Mouse (Mus musculus): ENCODE results near the gene Wwc2. TPM values are rescaled to one million over a fixed set of nuclear protein-coding genes. Genes with fewer than 3 reads are reported as not detected.
A peak's percentile ranks its signal among the peaks of the same experiment; 100 is the strongest.

Gene Wwc2
- polyA plus RNA-seq, 1 experiment from 2014 or later = 1.8 TPM

DNA sequence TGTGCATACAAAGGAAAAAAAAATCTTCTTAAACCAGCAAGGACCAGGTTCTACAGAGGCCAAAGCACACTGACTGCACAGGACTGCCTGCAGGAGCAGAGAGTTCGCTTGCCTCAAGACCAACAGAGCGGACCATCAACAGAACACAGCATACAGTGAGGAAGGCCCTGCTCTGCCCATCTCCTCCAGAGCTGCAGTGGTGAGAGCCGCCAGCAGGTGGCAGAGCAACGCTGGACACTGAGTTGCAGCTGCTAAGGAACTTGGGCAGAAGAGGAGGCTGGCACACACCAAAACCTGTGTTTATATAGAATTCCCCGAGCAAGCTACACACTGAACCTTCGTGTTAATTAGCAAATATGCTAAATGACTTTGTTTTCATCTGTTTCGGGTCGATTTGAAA, 123.7 kb downstream of the Wwc2 start:
- peaks cover 11% of the 10 kb centered on the region for H3K36me3 ChIP-seq (replicated peaks; ENCODE audit: insufficient read depth, low read length)
- H3K27me3 ChIP-seq (ENCODE audit: insufficient read depth, low read length) = no peaks in the 10 kb centered on the region
- H3K4me2 ChIP-seq (ENCODE audit: low read depth, low read length) = no peak overlapping the region
- ATAC-seq (0 out of 2 replicates have a peak, but pooled peaks have one; percentile 48), DNase-seq (peak; percentile 83)
- no peak overlapping the region for H3K9ac ChIP-seq (replicated peaks)
- H3K9me3 ChIP-seq (ENCODE audit: low read length) = no peaks in the 10 kb centered on the region
- 27% methylated on average over 8 of the region's 8 CpGs for WGBS (ENCODE audit: insufficient replicate concordance)
- no peak overlapping the region for H3K4me3 ChIP-seq (ENCODE audit: low read depth, low read length)
- peak; percentile 93 for TF ChIP-seq CTCF (IDR thresholded peaks at IDR 0.05; ENCODE audit: low read depth)
- no peak for TF ChIP-seq EP300 (IDR thresholded peaks at IDR 0.05; ENCODE audit: low read depth)
- H3K4me1 ChIP-seq (ENCODE audit: insufficient read depth) = no peaks in the 10 kb centered on the region
- H3K27ac ChIP-seq (ENCODE audit: low read depth) = no peak overlapping the region

DNA sequence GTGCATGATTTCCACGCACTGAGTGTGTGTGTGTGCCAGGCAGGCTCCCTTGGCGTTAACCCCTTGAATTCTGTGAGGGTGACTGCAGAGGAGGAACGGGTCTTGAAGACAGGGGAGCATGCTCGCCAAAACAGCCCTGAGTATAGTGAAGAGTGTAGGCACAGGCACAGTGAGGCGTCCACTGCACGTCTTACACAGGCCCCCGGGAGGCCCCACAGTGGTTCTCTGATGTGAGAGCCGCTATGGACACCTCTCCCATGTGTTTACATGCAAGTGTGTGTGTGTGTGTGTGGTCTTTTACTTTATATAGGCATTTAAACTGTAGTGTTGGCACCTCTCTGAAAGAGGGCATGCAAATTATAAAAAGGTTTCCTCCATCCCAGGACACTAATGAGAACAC, 124.2 kb downstream of the Wwc2 start:
- H3K9ac ChIP-seq (replicated peaks) = no peak overlapping the region
- ATAC-seq (no peak), DNase-seq (no peak)
- 75% methylated on average over 8 of the region's 8 CpGs for WGBS (ENCODE audit: insufficient replicate concordance)
- no peaks in the 10 kb centered on the region for H3K4me1 ChIP-seq (ENCODE audit: insufficient read depth)
- H3K4me2 ChIP-seq (ENCODE audit: low read depth, low read length) = no peak overlapping the region
- H3K27me3 ChIP-seq (ENCODE audit: insufficient read depth, low read length) = no peaks in the 10 kb centered on the region
- no peaks in the 10 kb centered on the region for H3K9me3 ChIP-seq (ENCODE audit: low read length)
- H3K36me3 ChIP-seq (replicated peaks; ENCODE audit: insufficient read depth, low read length) = peaks cover 11% of the 10 kb centered on the region
- H3K27ac ChIP-seq (ENCODE audit: low read depth) = no peak overlapping the region
- H3K4me3 ChIP-seq (ENCODE audit: low read depth, low read length) = no peak overlapping the region
- no peak for TF ChIP-seq CTCF (IDR thresholded peaks at IDR 0.05; ENCODE audit: low read depth)
- TF ChIP-seq EP300 (IDR thresholded peaks at IDR 0.05; ENCODE audit: low read depth) = no peak

GRCm38 (mm10) chr8:47859259-47859658, 131.5 kb downstream of the Wwc2 start:
- peaks cover 15% of the 10 kb centered on the region for H3K36me3 ChIP-seq (replicated peaks; ENCODE audit: insufficient read depth, low read length)
- WGBS (ENCODE audit: insufficient replicate concordance) = 89% methylated on average over 12 of the region's 12 CpGs
- H3K27ac ChIP-seq (ENCODE audit: low read depth) = no peak overlapping the region
- H3K9me3 ChIP-seq (ENCODE audit: low read length) = no peaks in the 10 kb centered on the region
- H3K9ac ChIP-seq (replicated peaks) = no peak overlapping the region
- H3K4me3 ChIP-seq (ENCODE audit: low read depth, low read length) = no peak overlapping the region
- DNase-seq (no peak), ATAC-seq (no peak)
- no peak overlapping the region for H3K4me2 ChIP-seq (ENCODE audit: low read depth, low read length)
- H3K4me1 ChIP-seq (ENCODE audit: insufficient read depth) = no peaks in the 10 kb centered on the region
- no peak for TF ChIP-seq EP300 (IDR thresholded peaks at IDR 0.05; ENCODE audit: low read depth)
- TF ChIP-seq CTCF (IDR thresholded peaks at IDR 0.05; ENCODE audit: low read depth) = no peak
- H3K27me3 ChIP-seq (ENCODE audit: insufficient read depth, low read length) = no peaks in the 10 kb centered on the region

GRCm38 (mm10) chr8:47853356-47853755, 137.4 kb downstream of the Wwc2 start:
- Histone ChIP-seq H3K4me3 (ENCODE audit: low read depth, low read length) (no peak overlapping the region), H3K9ac (replicated peaks) (no peak overlapping the region), H3K4me1 (ENCODE audit: insufficient read depth) (no peaks in the 10 kb centered on the region), H3K27ac (ENCODE audit: low read depth) (no peak overlapping the region), H3K36me3 (replicated peaks; ENCODE audit: insufficient read depth, low read length) (peaks cover 15% of the 10 kb centered on the region), H3K4me2 (ENCODE audit: low read depth, low read length) (no peak overlapping the region), H3K9me3 (ENCODE audit: low read length) (no peaks in the 10 kb centered on the region), H3K27me3 (ENCODE audit: insufficient read depth, low read length) (no peaks in the 10 kb centered on the region)
- DNase-seq (no peak), ATAC-seq (no peak)
- TF ChIP-seq CTCF (IDR thresholded peaks at IDR 0.05; ENCODE audit: low read depth) (no peak), EP300 (IDR thresholded peaks at IDR 0.05; ENCODE audit: low read depth) (no peak)
- 77% methylated on average over 5 of the region's 5 CpGs for WGBS (ENCODE audit: insufficient replicate concordance)

DNA sequence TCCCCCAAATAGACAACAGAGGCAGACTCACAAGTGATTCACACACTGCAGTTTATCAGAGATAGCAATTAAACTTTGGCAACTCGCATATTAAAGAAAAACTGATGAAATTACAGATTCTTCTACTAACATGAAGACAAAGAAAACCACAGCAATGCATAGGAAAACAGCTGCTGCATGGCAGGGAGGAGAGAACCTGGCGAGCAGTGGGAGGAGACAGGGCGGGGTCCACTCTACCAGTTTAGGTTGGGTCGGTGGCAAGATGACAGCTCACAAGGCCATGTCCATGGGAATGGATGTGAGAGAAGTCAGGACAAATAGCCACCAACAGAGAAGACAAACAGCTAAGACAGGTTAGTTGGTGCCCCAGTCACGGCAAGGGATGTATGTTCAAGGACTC, 138.0 kb downstream of the Wwc2 start:
- Histone ChIP-seq H3K9ac (replicated peaks) (no peak overlapping the region), H3K27me3 (ENCODE audit: insufficient read depth, low read length) (no peaks in the 10 kb centered on the region), H3K4me3 (ENCODE audit: low read depth, low read length) (no peak overlapping the region), H3K27ac (ENCODE audit: low read depth) (no peak overlapping the region), H3K36me3 (replicated peaks; ENCODE audit: insufficient read depth, low read length) (peaks cover 21% of the 10 kb centered on the region), H3K4me2 (ENCODE audit: low read depth, low read length) (no peak overlapping the region), H3K9me3 (ENCODE audit: low read length) (no peaks in the 10 kb centered on the region), H3K4me1 (ENCODE audit: insufficient read depth) (no peaks in the 10 kb centered on the region)
- TF ChIP-seq CTCF (IDR thresholded peaks at IDR 0.05; ENCODE audit: low read depth) = no peak
- TF ChIP-seq EP300 (IDR thresholded peaks at IDR 0.05; ENCODE audit: low read depth) = no peak
- WGBS (ENCODE audit: insufficient replicate concordance) = 61% methylated on average over 5 of the region's 5 CpGs
- ATAC-seq (no peak), DNase-seq (no peak)

GRCm38 (mm10) chr8:47851824-47852502, 138.8 kb downstream of the Wwc2 start:
- DNase-seq = peak; percentile 31
- TF ChIP-seq EP300 (IDR thresholded peaks at IDR 0.05; ENCODE audit: low read depth) (no peak), CTCF (IDR thresholded peaks at IDR 0.05; ENCODE audit: low read depth) (no peak)
- ATAC-seq = 0 out of 2 replicates have a peak, but pooled peaks have one; percentile 19
- WGBS (ENCODE audit: insufficient replicate concordance) = 32% methylated on average over 12 of the region's 12 CpGs
- Histone ChIP-seq H3K9me3 (ENCODE audit: low read length) (no peaks in the 10 kb centered on the region), H3K4me2 (ENCODE audit: low read depth, low read length) (peak overlapping the region; percentile 54), H3K36me3 (replicated peaks; ENCODE audit: insufficient read depth, low read length) (peaks cover 25% of the 10 kb centered on the region), H3K9ac (replicated peaks) (no peak overlapping the region), H3K27me3 (ENCODE audit: insufficient read depth, low read length) (no peaks in the 10 kb centered on the region), H3K4me1 (ENCODE audit: insufficient read depth) (no peaks in the 10 kb centered on the region), H3K4me3 (ENCODE audit: low read depth, low read length) (peak overlapping the region; percentile 34), H3K27ac (ENCODE audit: low read depth) (0 out of 2 replicates have a peak overlapping the region, but pooled peaks have one; percentile 3)

Measured in liver, postnatal 0 days (tissue).